ENCODE assay signal across 9 mouse cellular contexts in the genomic region with DNA sequence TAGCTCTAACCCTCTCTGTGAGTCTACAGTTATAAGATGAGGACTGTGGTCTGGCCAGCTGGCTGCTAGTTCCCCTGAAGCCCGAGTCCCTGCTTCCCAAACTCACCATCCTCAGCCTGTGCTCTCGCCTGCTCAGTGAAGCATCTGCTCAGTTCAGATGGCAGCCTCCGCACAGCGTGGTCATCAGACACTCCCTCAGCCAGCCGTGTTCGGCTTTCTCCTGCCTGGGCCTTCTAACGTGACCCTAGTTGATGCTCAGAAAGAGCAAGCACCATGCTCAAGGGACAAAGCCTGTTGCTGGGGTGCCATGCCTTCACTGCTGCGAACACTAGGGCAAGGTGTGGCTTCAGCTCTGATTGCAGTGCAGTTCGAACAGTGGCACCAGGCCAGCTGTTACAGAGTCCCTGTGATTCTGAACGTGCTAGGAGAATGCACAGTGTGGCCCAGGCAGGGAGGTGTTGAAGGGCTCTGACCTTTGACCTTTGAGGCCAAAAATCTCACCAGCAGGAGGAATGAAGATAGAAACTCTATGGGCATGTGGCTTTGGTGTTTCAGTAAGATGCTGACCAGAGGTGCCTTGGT.
DNase-seq lines count a peak whose midpoint lies in the region; ATAC-seq lines count a peak whose summit lies in the region.
"Had no signal": no experiment of that assay in that cellular context is flagged by ENCODE, and none has a peak within 500 bp of the region (broad histone marks: within the 10 kb centered on the region; RNA-seq: fewer than 3 reads in every experiment).

No protein-coding gene starts in this region.

- no peak for ATAC-seq in midbrain, embryonic 15.5 days (replicated peaks)

- no peak overlapping the region for H3K9ac ChIP-seq in midbrain, embryonic 15.5 days
- H3K9ac ChIP-seq: midbrain, embryonic 12.5 days had no signal

- H3K9me3 ChIP-seq in midbrain, embryonic 10.5 days (replicated peaks): no peaks in the 10 kb centered on the region
- H3K9me3 ChIP-seq in midbrain, embryonic 15.5 days: no peaks in the 10 kb centered on the region
- H3K9me3 ChIP-seq: midbrain, embryonic 12.5 days had no signal

- peak; percentile 62 for DNase-seq in cerebellum, adult 9-11 months
- no peak for DNase-seq in cerebellum, postnatal 4 days (ENCODE audit: low spot score in 2 of 2)
- DNase-seq in midbrain, embryonic 10.5 days (ENCODE audit: low spot score): no peak
- peak; percentile 35 for DNase-seq in liver
- DNase-seq in urinary bladder, postnatal 14 days (ENCODE audit: low spot score): no peak
- DNase-seq in spleen, adult 12 weeks (ENCODE audit: low spot score): no peak
- DNase-seq in layer of hippocampus, postnatal 25 days (ENCODE audit: extremely low spot score in 1 of 2, low spot score in 1 of 2): no peak

- H3K36me3 ChIP-seq in midbrain, embryonic 10.5 days: no peaks in the 10 kb centered on the region
- H3K36me3 ChIP-seq in midbrain, embryonic 15.5 days (replicated peaks): no peaks in the 10 kb centered on the region
- H3K36me3 ChIP-seq: midbrain, embryonic 12.5 days had no signal

- H3K27me3 ChIP-seq in midbrain, embryonic 10.5 days (ENCODE audit: low read depth, poor library complexity, severe bottlenecking): no peaks in the 10 kb centered on the region
- no peaks in the 10 kb centered on the region for H3K27me3 ChIP-seq in midbrain, embryonic 15.5 days (replicated peaks)
- H3K27me3 ChIP-seq: midbrain, embryonic 12.5 days had no signal

- peaks cover 40% of the 10 kb centered on the region for H3K4me1 ChIP-seq in midbrain, embryonic 10.5 days
- H3K4me1 ChIP-seq in midbrain, embryonic 15.5 days: peaks cover 59% of the 10 kb centered on the region

- no peak overlapping the region for H3K4me3 ChIP-seq in midbrain, embryonic 10.5 days
- H3K4me3 ChIP-seq in midbrain, embryonic 15.5 days: no peak overlapping the region
- H3K4me3 ChIP-seq: midbrain, embryonic 12.5 days had no signal

- H3K27ac ChIP-seq in midbrain, embryonic 10.5 days (replicated peaks): peak overlapping the region; percentile 64
- no peak overlapping the region for H3K27ac ChIP-seq in midbrain, embryonic 15.5 days
- H3K27ac ChIP-seq: midbrain, embryonic 12.5 days had no signal

- WGBS in midbrain, embryonic 10.5 days: 51% methylated on average over 10 of the region's 10 CpGs
- 41% methylated on average over 10 of the region's 10 CpGs for WGBS in midbrain, embryonic 15.5 days

- no peak overlapping the region for H3K4me2 ChIP-seq in midbrain, embryonic 15.5 days
- H3K4me2 ChIP-seq: midbrain, embryonic 12.5 days had no signal

Comparison
In these comparisons a context has a peak if more than half of its experiments do, and no peak if none do; other contexts are left out.
1. DNase-seq: peak in cerebellum, adult 9-11 months (single experiment) and liver (single experiment); none in cerebellum, postnatal 4 days (0 of 2), midbrain, embryonic 10.5 days (single experiment), urinary bladder, postnatal 14 days (single experiment), spleen, adult 12 weeks (single experiment) and layer of hippocampus, postnatal 25 days (0 of 2).